Mouse (Mus musculus) G1E (cell line): ENCODE results near the gene Skap1.

Experiments used
- CTCF ChIP-seq: IDR thresholded peaks from 2 replicates; pipeline ENCODE4 v1.5.1; 2012; ENCODE audit warnings: low read depth, low read length, inconsistent platforms, mixed read lengths
- GATA1 ChIP-seq: IDR thresholded peaks from 2 replicates; pipeline ENCODE4 v1.6.1; 2012; ENCODE audit warnings: borderline replicate concordance, low read length, inconsistent platforms, mixed read lengths
- POLR2AphosphoS5 ChIP-seq: IDR thresholded peaks from 2 replicates; pipeline ENCODE4 v1.6.1; 2012; ENCODE audit warnings: low read depth, low read length, inconsistent platforms; ENCODE audit not compliant: insufficient replicate concordance
- TAL1 ChIP-seq: conservative IDR thresholded peaks from 2 replicates; pipeline ENCODE4 v1.6.1; 2012; ENCODE audit warnings: low read depth, low read length, inconsistent platforms, mixed read lengths

DNA sequence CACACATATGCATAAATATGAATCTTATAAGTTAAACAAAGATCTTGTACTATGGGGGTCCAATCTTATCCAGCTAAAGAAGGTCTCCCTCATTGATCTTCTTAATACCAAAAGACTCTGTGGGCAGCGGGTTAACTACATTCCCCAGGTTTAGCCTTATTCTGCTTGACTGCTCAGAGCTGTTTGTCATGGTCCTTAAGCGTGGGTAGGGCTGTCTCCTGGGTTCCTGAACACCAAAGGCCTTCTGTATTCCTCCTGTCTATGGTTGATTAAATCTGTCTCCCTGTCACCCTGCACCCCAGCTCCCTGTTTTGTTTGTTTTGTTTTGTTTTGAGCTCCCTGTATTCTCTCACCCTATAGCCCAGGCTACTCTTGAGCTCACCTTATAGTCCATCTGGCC lies 264.2 kb downstream of the Skap1 start:
- TF ChIP-seq CTCF = no peak
- TF ChIP-seq GATA1 = no peak
- no peak for TF ChIP-seq POLR2AphosphoS5
- TF ChIP-seq TAL1 = no peak
